Mouse (Mus musculus): ENCODE measurements around the gene Hexim1.
A peak's percentile ranks its signal among the peaks of the same experiment; 100 is the strongest.

The Hexim1 gene

DNA sequence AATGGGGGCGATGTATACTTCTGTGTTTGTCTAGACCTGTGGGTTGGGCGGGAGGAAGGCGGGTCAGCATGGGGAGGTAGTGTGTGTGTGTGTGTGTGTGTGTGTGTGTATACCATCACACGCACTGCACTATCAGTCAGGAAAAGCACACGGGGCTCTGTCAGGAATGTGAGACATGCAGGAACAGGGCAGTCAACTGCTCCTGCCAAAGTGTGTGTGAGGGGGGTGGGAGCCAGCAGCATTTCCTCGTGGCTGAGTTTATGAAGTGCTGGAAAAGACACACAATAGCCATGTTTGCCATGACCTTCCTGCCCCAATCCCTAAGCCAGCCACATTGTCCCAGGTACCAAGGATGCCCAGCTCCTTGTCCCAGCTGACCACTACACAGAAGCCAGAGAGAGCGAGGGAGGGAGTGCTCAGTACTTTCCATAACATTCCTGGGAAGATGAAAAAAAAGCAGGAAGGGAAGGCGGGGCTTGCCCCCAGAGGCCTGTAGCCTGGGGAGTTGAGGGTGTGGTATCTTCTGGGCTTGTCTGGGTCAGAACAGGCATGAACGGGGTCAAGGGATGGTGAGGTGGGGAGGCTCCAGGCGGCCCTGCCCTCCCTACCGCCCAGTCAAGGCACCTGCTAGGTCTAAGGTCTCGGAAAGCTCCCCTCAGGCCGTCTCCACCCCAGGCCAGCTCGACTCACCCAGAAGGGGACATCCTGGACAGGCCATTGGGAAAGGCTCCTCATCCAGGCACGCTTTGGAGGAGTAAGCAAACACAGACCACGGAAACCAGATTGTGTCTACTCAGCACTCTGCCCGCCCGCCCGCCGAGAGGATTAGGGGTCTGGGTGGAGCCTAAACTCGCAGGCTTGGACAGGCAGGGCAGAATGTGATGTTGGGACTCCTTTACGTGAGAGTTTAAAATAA, 18.8 kb upstream of the Hexim1 start:
- DNase-seq (ENCODE audit: low spot score in 2 of 2) = peak in 1 of 2 experiments; percentile 59

DNA sequence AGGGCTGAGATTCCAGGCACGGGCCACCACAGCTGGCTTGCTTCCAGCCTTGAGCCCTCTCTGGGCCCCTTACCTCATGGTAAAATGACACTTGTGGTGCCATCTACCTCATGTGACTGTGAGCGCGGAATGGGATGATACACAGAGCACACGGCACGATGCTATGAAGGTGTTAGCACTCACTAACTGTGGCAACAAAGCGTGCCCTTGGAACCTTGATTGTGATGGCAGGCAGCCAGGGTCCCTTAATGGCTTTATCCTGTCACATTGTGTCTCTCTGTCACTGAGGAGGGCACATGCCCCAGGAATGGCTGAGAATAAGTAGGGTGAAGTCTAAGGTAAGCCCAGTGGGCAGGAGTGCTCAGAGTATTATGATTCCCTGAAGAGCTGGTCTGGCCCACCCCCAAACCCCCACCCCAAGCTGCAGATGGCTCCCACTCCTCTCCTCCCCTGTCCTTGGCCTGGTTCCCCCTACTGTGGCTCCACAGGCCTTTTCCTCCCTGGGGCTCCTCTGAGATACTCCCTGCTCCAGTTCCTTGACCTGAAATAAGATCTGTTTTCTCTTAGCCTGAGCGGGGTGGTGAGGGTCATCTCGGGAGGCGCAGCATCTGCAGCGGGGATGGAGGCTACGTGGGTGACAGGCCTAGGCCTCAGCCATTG, 17.4 kb upstream of the Hexim1 start:
- no peak for DNase-seq (ENCODE audit: low spot score in 2 of 2)

DNA sequence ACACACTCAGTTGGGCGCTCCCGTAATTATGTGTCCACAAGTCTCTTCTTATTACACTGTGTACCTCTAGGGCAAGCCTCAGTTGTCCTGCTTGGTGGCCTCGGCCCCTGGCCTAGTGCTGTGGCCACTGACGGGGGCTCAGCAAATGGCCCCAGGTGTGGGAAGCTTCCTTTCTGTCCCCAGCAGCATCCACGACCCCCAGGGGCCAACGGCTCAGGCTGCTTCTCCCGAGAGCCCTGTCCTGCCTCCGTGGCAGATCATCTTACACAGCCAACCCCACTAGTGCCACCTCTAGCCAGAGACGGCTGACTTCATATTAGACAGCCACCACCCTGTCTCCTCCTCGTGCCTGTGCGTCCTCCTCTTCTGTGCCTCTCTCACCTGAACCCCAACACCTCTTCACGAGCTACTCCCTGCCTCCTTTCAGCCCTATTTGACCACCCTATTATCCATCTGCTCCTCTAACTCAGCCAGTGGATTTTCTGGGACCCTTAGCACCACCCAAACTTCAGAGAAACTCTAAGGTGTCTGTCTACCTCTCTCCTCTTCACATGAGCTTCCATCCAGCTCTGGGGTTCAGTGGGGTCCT, 16.6 kb upstream of the Hexim1 start:
- DNase-seq (ENCODE audit: low spot score in 2 of 2) = peak in 1 of 2 experiments; percentile 63

DNA sequence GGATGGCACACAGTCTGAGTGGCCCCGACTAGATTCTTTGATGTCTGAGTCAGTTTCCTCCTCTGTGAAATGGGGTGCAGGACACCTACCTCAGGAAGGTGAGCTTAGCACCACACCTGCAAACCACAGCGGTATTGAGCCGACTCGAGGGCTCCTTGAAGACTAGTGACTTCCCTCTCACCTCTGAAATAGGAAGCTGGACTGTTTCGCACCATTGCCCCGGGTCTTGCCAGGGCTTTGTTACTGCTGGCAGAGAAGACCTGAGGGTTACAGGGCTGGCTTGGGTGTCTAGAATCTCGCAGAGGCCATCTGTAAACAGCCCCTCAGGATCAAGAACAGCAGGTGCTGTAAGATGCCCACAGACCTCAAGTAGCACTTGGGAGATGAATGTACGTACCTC, 15.7 kb upstream of the Hexim1 start:
- DNase-seq (ENCODE audit: low spot score in 2 of 2) = no peak

DNA sequence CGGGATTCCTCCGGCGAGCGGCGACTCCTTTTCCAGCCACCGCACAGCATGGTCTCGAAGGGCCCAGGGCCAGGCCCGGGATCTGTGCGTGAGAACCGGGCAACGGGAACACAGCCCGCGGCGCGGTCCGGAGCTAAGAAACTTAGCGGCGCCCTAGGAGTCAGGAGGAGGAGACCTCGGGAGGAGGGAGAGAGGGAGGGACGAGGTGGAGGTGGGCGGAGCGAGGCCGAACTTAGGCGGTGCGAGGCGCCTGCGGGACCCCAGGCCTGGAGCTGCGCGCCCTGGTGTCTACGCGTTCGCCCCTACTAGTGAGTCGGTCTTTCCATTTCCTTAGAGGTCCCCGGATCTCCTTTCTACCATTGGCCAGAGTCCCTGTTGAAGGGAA, 14.6 kb upstream of the Hexim1 start, which contains the start of the genes Plcd3 and Acbd4:
Gene Plcd3, minus strand, starts transcription at position 178 of the 385 bp plus-strand sequence.
Gene Acbd4, plus strand, starts transcription at position 202 of the 385 bp plus-strand sequence.
- peak; percentile 57 to 77 for DNase-seq (ENCODE audit: low spot score in 2 of 2)

DNA sequence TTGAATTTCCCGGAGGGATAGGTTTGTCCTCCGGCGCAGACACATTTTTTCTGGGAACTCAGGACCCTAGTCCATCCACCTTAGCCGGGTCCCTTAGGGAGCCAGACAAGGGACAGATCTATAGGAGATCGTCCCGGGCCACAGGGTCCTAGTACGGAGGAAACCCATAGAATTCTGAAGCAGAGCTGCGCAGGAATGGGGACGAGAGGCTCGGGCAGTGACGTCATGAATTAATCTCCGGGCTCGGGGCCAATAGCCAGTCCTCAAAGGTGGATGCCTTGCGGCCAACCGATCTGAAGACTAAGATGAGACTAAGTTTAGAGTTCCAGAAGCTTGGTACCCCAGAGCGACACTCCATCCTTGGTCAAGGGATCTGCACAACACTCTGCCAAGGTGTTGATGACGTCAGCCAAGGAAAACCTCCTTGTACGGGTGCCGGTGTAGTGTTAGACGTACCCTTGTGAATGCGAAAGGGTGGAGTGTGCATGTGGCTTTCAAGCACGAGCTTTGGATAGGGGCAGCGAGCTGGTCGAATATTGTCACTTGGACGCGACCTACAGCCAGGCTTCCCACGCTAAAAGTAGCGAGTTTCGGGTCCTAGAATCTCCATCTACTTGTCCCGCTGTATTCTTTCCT, 14.0 kb upstream of the Hexim1 start:
- peak; percentile 54 to 67 for DNase-seq (ENCODE audit: low spot score in 2 of 2)

DNA sequence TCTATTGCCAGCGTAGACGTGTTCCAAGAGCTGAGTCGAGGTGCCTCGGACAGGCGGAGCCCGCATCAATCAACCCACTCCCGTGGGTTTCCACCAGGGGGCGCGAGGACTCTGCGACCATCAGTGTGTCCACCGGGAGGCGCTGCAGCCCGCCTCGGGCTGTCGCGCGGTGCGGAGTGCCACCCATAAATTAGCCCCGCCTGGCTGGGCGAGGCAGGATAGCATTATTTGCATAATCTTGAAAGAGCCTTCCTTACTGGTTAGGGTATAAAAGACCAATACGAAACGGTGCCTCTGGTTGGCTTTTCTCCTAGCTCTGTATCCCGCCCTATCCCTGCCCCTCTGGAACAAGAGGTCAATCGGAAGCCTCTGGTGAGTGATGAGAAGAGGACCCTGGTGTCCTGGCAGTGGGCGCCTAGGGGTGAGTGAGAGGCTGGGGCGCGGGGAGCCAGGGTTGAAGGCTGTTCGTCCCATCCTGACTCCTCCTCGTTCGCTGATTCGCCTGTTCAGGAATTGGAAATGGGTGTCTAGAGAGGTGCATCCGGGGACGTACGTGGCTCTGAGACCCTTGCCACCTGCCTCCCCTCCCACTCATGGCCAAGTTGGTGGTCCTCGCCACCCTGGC, 13.2 kb upstream of the Hexim1 start:
- peak; percentile 98 to 100 for DNase-seq (ENCODE audit: low spot score in 2 of 2)

DNA sequence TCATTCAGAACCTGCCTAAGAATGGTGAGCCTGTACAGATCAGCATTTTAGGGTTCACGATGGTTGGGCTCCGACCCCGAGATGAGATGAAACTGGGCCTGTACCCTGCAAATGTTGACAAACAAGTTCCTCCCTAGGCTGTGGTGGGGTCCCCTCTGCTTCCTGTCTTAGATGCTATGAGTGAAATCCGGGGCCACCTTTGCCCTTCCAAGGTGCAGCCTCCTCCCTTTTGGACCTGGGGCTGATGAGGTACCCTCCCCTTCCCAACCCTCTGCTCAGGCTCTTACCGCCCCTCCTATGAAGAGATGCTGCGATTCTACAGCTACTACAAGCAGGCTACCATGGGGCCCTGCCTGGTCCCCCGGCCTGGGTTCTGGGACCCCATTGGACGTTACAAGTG, 12.4 kb upstream of the Hexim1 start:
- DNase-seq (ENCODE audit: low spot score in 2 of 2) = no peak

DNA sequence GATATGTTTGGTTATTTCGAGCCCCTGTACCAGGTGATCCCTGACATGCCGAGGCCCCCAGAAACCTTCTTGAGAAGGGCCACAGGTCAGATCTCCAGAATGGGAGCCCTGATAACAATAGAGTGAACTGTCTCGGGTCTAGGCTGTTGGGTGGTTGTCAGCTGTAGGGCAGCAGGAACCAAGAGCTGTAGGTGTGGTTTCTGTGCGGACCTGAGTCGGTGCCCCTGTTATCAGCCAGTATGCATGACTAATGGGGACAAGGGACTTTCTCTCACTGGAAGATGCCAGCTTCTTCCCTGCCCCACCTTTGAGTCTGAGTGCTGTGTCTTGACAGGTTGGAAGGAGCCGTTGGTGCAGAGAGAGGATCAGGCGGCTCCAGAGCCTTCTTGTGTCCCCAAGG, 11.6 kb upstream of the Hexim1 start:
- peak; percentile 52 to 66 for DNase-seq (ENCODE audit: low spot score in 2 of 2)

DNA sequence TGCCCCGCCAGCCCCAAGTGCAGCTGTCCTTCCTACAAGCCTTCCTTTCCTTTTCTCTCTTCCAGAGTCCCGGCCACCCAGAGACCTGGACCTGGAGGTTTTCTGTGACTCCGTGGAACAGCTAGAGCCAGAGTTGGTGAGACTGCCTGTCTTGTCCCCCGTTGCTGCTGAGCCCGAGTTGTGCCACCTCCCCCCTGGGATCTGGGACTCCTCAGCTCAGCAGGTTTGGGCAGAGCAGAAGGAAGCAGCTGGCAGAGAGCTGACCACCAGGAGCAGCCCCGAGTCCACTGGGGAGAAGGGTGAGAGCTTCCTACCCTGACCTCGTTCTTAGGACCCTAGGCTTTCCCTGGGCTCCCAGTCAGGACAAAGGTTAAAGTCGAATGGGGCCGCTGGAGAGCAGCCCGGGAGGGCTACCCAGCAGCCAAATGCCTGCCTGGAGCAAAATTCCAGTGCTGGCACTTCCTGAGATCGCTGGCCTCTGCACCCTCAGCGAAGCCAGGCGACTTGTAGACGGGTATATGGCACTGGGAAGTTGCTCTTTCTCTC, 10.8 kb upstream of the Hexim1 start:
- no peak for DNase-seq (ENCODE audit: low spot score in 2 of 2)

DNA sequence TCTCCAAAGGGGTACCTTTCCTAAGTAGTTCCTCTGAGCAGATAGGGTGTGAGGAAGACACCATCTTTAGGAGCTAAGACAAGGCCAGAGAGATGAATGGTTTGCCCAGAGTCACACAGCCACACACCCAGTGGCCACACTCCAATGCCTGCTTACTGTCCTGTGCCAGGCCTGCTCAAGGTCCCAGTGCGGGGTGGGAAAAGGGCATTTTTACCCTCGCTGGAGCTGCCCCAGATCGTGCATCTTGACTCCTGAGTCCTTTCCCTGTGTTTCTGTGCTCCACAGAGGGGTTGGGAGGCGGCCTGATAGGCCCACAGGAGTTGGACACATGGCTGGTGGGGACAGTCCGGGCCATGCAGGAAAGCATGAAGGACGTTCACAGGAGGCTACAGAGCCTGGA, 10.2 kb upstream of the Hexim1 start:
- DNase-seq (ENCODE audit: low spot score in 2 of 2) = peak in 1 of 2 experiments; percentile 58

DNA sequence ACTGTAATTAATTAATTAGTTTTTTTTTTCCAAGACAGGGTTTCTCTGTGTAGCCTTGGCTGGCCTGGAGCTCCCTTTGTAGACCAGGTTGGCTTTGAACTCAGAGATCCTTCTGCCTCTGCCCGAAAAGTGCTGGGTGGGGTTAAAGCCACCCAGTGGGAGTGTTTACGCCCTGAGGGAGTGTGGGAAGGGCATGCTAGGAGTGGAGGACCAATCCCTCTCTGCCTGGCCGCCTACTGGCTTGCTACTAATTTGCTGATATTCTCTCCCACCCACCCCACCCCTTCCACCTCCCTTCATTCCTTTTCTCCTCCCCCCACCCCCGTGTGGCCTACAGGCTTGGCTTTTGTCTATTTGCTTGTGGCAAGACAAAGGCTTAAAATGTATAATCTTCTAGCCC, 9.6 kb upstream of the Hexim1 start:
- no peak for DNase-seq (ENCODE audit: low spot score in 2 of 2)

DNA sequence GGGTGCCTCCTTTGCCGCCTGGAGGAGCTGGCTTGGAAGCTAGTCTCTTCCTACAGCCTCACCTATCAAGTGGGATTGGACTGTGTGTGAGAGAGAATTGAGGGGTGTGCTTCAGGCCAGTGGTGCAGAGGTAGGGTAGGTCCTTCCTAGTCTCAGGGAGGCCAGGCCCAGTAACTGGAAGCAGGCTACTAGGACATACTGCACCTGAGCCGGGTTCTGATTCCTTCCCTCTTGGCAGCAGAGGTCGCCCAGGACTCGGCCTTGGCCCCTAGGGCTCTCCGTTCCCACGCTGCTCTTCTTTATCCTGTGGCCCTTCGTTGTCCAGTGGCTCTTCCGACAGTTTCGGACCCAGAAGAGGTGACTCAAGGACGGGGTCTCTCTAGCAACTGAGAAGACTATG, 4.7 kb upstream of the Hexim1 start:
- DNase-seq (ENCODE audit: low spot score in 2 of 2) = peak in 1 of 2 experiments; percentile 58

DNA sequence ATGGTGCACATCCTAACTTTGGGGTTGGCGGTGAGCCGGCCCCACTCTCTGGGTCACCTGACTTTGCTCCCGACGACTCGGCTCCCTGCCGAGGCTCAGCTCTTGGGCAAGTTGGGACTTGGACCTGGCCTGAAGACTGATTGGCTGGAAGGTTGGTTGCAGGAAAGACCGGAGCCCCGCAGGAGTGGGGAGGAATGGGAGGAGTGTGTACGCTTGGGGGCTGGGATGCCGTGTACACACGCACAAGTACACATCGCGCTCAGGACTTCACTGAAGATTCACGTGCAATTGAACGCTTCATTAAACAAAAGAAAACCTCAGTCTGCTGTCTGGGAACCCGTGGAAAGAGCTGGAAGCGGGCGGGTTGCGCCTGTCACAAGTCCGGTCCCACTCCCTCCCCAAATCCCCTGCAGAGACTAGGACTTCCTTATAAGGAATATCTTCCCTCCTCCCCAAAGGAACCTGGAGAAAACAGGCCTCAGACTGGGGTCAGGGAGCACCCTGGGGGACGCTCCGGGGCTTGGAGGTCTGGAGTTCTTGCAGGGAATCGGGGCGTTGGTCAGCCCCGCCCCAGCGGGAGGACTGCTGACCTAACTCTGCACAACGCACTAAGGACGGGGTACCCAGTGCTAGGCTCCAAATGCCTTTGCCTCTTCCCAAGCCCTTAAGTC, 4.0 kb upstream of the Hexim1 start:
- peak in 1 of 2 experiments; percentile 66 for DNase-seq (ENCODE audit: low spot score in 2 of 2)

DNA sequence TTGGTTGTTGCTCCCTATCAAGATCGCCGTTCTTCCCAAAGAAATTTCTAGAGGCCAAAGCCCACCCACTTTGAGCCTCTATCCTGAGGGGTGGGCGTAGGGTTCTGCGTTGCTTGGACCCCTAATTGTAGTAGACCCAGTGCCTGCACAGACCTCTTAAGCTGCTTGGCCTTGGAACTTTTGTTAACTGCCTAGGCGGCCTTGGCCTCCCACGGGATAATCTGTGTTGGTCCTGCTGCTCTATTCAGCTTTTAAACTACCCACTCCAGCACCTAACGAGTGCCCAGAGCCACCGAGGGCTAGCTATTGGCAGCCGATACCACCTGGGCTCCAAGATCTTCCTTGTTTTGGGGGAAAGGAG, 3.5 kb upstream of the Hexim1 start:
- DNase-seq (ENCODE audit: low spot score in 2 of 2) = no peak

DNA sequence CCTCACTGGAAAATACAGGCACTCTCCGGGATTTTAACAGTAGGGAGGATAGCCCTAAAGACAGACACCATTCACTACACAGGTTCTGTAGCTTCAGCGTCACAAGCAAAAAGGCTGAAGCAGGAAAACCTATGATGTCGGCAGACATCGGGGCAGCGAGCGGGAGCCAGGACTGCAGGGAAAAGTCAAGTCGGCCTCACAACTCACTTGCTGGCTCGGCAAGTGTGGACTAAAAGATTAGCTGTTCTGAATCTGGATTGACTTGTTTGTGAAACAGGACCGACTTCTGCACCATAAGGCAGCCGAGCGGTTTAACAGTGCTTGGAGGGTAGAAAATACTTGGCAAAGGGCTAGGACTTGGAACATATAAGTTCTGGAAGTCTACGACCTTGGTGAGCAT, 3.0 kb upstream of the Hexim1 start:
- DNase-seq (ENCODE audit: low spot score in 2 of 2) = no peak

DNA sequence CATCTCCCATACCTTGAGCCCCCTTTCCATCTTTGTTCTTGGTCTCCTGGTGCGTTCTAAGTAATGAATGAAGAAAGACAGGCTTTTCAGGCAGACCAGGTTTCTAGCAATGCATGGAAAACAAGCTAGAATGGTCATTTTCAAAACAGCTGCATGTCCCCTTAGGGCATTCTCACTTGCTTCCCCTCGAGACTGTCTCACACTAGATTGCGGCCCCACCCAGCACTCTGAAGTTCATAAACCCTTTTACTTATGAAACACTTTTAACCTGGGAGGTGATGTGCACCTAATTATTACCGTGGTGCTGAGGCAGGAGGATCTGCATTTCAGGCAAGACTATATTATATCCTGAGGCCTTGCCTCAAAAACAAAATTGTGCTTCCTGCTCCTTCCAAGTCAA, 2.3 kb upstream of the Hexim1 start:
- no peak for DNase-seq (ENCODE audit: low spot score in 2 of 2)

DNA sequence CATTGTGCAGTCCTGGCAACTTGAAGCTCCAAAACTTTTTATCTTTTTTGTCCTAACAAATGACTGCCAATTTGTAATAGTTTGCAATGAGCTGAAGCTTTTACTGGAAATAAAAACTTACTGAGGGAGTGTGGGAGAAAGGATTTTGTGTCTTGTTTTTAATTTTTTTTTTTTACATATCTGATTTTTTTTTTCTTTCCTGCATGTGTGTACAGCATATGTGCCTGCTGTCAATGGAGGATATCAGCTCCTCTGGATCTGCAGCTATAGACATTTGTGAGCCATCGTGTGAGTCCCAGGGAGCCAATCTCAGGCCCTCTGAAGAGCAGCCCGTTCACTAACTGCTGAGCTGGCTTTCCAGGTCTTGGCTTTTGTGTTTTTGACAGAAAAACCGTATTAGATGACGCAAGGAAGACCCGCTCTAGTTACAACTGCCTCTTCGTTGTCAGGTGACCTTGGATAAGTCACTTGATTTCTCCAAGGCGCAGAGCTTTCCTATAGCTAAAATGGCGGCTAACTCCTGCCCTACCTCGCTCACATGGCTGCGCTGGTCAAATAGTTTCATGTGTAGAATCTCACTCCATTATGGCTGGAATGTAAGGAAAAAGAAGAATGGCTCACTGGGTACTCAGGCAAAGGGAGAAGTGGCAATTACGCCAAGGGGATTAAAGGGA, 1.6 kb upstream of the Hexim1 start:
- DNase-seq (ENCODE audit: low spot score in 2 of 2) = no peak

DNA sequence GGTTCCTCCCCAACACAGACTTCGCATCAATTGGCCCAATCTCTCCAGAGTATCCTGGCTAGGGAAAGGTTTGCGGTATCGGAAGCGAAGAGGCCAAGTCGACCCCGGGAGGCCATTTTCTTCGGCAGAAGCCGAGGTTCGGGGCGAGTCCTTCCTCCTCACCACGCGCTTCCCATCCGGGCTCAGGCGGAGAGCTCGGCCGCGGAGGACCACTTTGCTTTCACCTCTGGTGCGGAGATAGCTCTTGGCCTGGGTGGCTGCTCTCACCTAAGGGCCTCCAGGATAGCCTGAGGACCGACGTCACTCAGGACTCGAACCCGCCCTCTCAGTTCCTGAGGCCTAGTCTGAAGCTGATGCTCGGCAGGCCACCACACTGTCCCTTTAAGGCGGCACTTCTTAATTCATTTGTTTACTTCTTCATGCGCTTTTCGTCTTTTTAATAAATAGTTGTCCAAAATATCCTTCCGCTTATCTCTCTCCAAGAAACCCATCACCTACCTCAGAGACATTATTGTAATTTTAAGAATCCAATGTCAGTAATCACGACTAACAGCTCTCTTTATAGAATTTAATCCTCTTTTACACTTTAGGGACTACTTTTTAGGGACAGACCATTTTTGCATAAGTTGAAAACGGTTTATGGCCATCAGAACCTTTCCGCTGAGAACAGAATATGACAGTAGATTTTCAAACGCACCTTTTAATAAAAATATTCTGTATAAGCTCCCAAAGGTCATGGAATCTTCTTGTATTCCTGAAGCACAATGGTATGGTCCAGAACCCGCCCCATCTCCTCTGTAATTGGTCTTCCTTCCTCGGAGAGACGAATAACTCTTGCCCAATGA, 646 bp upstream of the Hexim1 start:
- peak; percentile 80 to 91 for DNase-seq (ENCODE audit: low spot score in 2 of 2)
